Mouse (Mus musculus): Measurements from ENCODE around the gene Zglp1.

GRCm38 (mm10) chr9:21036161-21036560 lies 30.7 kb downstream of the Zglp1 start:
- no peak for TF ChIP-seq POLR2A (IDR thresholded peaks at IDR 0.05; ENCODE audit: extremely low read depth, insufficient read depth, low read length)
- no peak for TF ChIP-seq CTCF (IDR thresholded peaks at IDR 0.05; ENCODE audit: low read depth, low read length)
